Mouse (Mus musculus) bone marrow macrophage, adult 2 months (primary cell): ENCODE data around the gene Kank2. TPM values are rescaled to one million over a fixed set of nuclear protein-coding genes. Genes with fewer than 3 reads are reported as not detected.

ENCODE experiments used
- H3K27ac ChIP-seq: 2 replicates; pipeline ENCODE4 v1.5.1; 2012; ENCODE audit warnings: low read depth, low read length; ENCODE audit not compliant: insufficient read depth
- H3K4me1 ChIP-seq: 2 replicates; pipeline ENCODE4 v1.6.1; 2012; ENCODE audit warnings: low read length; ENCODE audit not compliant: control insufficient read depth, insufficient read depth
- H3K4me3 ChIP-seq: 2 replicates; pipeline ENCODE4 v1.5.1; 2012; ENCODE audit warnings: mild to moderate bottlenecking, low read length, moderate library complexity; ENCODE audit not compliant: insufficient read depth
- CTCF ChIP-seq: IDR thresholded peaks from 2 replicates; pipeline ENCODE4 v1.5.1; 2012; ENCODE audit warnings: low read depth, mild to moderate bottlenecking, low read length, moderate library complexity
- POLR2A ChIP-seq: IDR thresholded peaks from 2 replicates; pipeline ENCODE4 v1.6.1; 2012; ENCODE audit warnings: mild to moderate bottlenecking, low read depth, low read length, borderline replicate concordance
- polyA plus RNA-seq: library from polyadenylated mRNA; stranded (reverse); fragments of >200 nt; gene quantifications from 2 replicates; pipeline ENCODE4 v1.2.4, GENCODE M21; 2012; ENCODE audit not compliant: missing spikeins, insufficient read depth, insufficient read length

The Kank2 gene
- polyA plus RNA-seq, 1 experiment: 12.3 TPM

- TF ChIP-seq POLR2A: no peak
- no peak for TF ChIP-seq CTCF
- H3K4me3 ChIP-seq: no peak overlapping the region
- no peak overlapping the region for H3K27ac ChIP-seq
- H3K4me1 ChIP-seq: no peaks in the 10 kb centered on the region
Measured at GRCm38 (mm10) chr9:21754516-21755321, 43.8 kb downstream of the Kank2 start.

- TF ChIP-seq CTCF: no peak
- no peak for TF ChIP-seq POLR2A
- H3K4me3 ChIP-seq: no peak overlapping the region
- no peak overlapping the region for H3K27ac ChIP-seq
- no peaks in the 10 kb centered on the region for H3K4me1 ChIP-seq
Measured at GRCm38 (mm10) chr9:21754003-21754402, 44.5 kb downstream of the Kank2 start.

GRCm38 (mm10) chr9:21752252-21752792 is 46.2 kb downstream of the Kank2 start:
- TF ChIP-seq POLR2A (no peak), CTCF (no peak)
- no peaks in the 10 kb centered on the region for H3K4me1 ChIP-seq
- H3K27ac ChIP-seq: no peak overlapping the region

GRCm38 (mm10) chr9:21751347-21751746 is 47.2 kb downstream of the Kank2 start:
- TF ChIP-seq CTCF: no peak
- TF ChIP-seq POLR2A: no peak
- no peak overlapping the region for H3K27ac ChIP-seq
- H3K4me3 ChIP-seq: no peak overlapping the region
- H3K4me1 ChIP-seq: no peaks in the 10 kb centered on the region

More at GRCm38 (mm10) chr9:21752252-21752792, 46.2 kb downstream of the Kank2 start:
- H3K4me3 ChIP-seq: no peak overlapping the region

GRCm38 (mm10) chr9:21750370-21750769 is 48.2 kb downstream of the Kank2 start:
- TF ChIP-seq CTCF: no peak
- no peak for TF ChIP-seq POLR2A
- Histone ChIP-seq H3K4me1 (no peaks in the 10 kb centered on the region), H3K4me3 (no peak overlapping the region), H3K27ac (no peak overlapping the region)

- Histone ChIP-seq H3K4me3 (no peak overlapping the region), H3K4me1 (no peaks in the 10 kb centered on the region)
- no peak for TF ChIP-seq CTCF
Measured at GRCm38 (mm10) chr9:21749382-21750118, 49.0 kb downstream of the Kank2 start.

GRCm38 (mm10) chr9:21748491-21748890 is 50.1 kb downstream of the Kank2 start:
- Histone ChIP-seq H3K4me3 (no peak overlapping the region), H3K27ac (no peak overlapping the region), H3K4me1 (no peaks in the 10 kb centered on the region)
- TF ChIP-seq CTCF (no peak), POLR2A (no peak)

More at GRCm38 (mm10) chr9:21749382-21750118, 49.0 kb downstream of the Kank2 start:
- H3K27ac ChIP-seq: no peak overlapping the region

GRCm38 (mm10) chr9:21748033-21748432 is 50.5 kb downstream of the Kank2 start:
- TF ChIP-seq CTCF (no peak), POLR2A (no peak)
- H3K4me1 ChIP-seq: no peaks in the 10 kb centered on the region
- H3K4me3 ChIP-seq: no peak overlapping the region
- H3K27ac ChIP-seq: no peak overlapping the region

GRCm38 (mm10) chr9:21747238-21747774 is 51.2 kb downstream of the Kank2 start:
- Histone ChIP-seq H3K4me1 (no peaks in the 10 kb centered on the region), H3K27ac (no peak overlapping the region), H3K4me3 (no peak overlapping the region)
- TF ChIP-seq CTCF: no peak
- no peak for TF ChIP-seq POLR2A

GRCm38 (mm10) chr9:21741514-21741913 is 57.0 kb downstream of the Kank2 start:
- TF ChIP-seq POLR2A (no peak), CTCF (no peak)
- Histone ChIP-seq H3K4me3 (no peak overlapping the region), H3K27ac (no peak overlapping the region), H3K4me1 (no peaks in the 10 kb centered on the region; the same call in 1 of the 2 replicates)
